ENCODE assay signal across 8 mouse cellular contexts in genomic region chr7:74012858-74013600, GRCm38 (mm10). TPM values are rescaled to one million over a fixed set of nuclear protein-coding genes. Genes with fewer than 3 reads are reported as not detected.
DNase-seq lines count a peak whose midpoint lies in the region; ATAC-seq and TF ChIP-seq lines count a peak whose summit lies in the region.

No protein-coding gene starts in this region.

- TF ChIP-seq POLR2A in thymus, adult 2 months (IDR thresholded peaks at IDR 0.05; ENCODE audit: control insufficient read depth, extremely low read depth, insufficient read depth, low read length, poor library complexity), result no peak

- DNase-seq in left cerebral cortex, adult 2 months (ENCODE audit: extremely low spot score in 1 of 2, low spot score in 2 of 2), result peak in 1 of 2 experiments; percentile 22
- no peak for DNase-seq in left cerebral cortex, postnatal 25 days (ENCODE audit: low spot score in 2 of 2)
- peak; percentile 10 to 12 for DNase-seq in adrenal gland, postnatal 36 days
- peak; percentile 63 for DNase-seq in forebrain, postnatal 0 days
- DNase-seq in thymus, adult 2 months, result no peak
- DNase-seq in right cerebral cortex, adult 18-20 months, result no peak

- no peaks in the 10 kb centered on the region for H3K9me3 ChIP-seq in forebrain, postnatal 0 days (ENCODE audit: low read length)
- no peaks in the 10 kb centered on the region for H3K9me3 ChIP-seq in limb, embryonic 13.5 days
- H3K9me3 ChIP-seq in neural tube, embryonic 12.5 days, result no peaks in the 10 kb centered on the region

- ATAC-seq in forebrain, postnatal 0 days, result peak; percentile 61
- ATAC-seq in limb, embryonic 13.5 days (ENCODE audit: low FRiP score, low read depth), result peak; percentile 32
- ATAC-seq in neural tube, embryonic 12.5 days (ENCODE audit: low FRiP score, low read depth), result peak; percentile 54

- intact Hi-C loops in left cerebral cortex, adult 2 months (cut with DNase I), result loop anchor here (5.0 kb wide), 1 partner anchor 91 kb away; no protein-coding TSS in a partner anchor
- intact Hi-C loops in left cerebral cortex, postnatal 25 days (cut with DNase I), result no loop called here

- WGBS in forebrain, postnatal 0 days, result 4% methylated on average over 59 of the region's 70 CpGs
- under 1% methylated on average over 59 of the region's 70 CpGs for WGBS in limb, embryonic 13.5 days
- WGBS in neural tube, embryonic 12.5 days, result under 1% methylated on average over 69 of the region's 70 CpGs
- under 1% methylated on average over 70 of the region's 70 CpGs for WGBS in thymus, adult 2 months

- H3K9ac ChIP-seq in forebrain, postnatal 0 days, result peak overlapping the region; percentile 99
- H3K9ac ChIP-seq in limb, embryonic 13.5 days, result peak overlapping the region; percentile 84
- peak overlapping the region; percentile 98 for H3K9ac ChIP-seq in neural tube, embryonic 12.5 days

- H3K4me1 ChIP-seq in forebrain, postnatal 0 days (ENCODE audit: insufficient read depth), result peaks cover 18% of the 10 kb centered on the region
- peaks cover 22% of the 10 kb centered on the region for H3K4me1 ChIP-seq in limb, embryonic 13.5 days
- H3K4me1 ChIP-seq in neural tube, embryonic 12.5 days, result peaks cover 50% of the 10 kb centered on the region
- no peaks in the 10 kb centered on the region for H3K4me1 ChIP-seq in thymus, adult 2 months (replicated peaks; ENCODE audit: control insufficient read depth, insufficient read depth, low read length)

- no peak overlapping the region for H3K27ac ChIP-seq in left cerebral cortex, adult 2 months
- H3K27ac ChIP-seq in forebrain, postnatal 0 days (ENCODE audit: low read depth, low read length), result peak overlapping the region; percentile 96
- H3K27ac ChIP-seq in limb, embryonic 13.5 days, result peak overlapping the region; percentile 87
- H3K27ac ChIP-seq in neural tube, embryonic 12.5 days, result peak overlapping the region; percentile 91
- no peak overlapping the region for H3K27ac ChIP-seq in thymus, adult 2 months (ENCODE audit: control insufficient read depth, insufficient read depth, low read length)

- H3K4me2 ChIP-seq in forebrain, postnatal 0 days (ENCODE audit: low read depth), result peak overlapping the region; percentile 79
- H3K4me2 ChIP-seq in limb, embryonic 13.5 days (replicated peaks), result peak overlapping the region; percentile 86
- peak overlapping the region; percentile 65 for H3K4me2 ChIP-seq in neural tube, embryonic 12.5 days (replicated peaks)

- peak overlapping the region; percentile 51 for H3K4me3 ChIP-seq in left cerebral cortex, adult 2 months
- peak overlapping the region; percentile 89 for H3K4me3 ChIP-seq in forebrain, postnatal 0 days (ENCODE audit: low read depth, low read length)
- peak overlapping the region; percentile 85 for H3K4me3 ChIP-seq in limb, embryonic 13.5 days
- H3K4me3 ChIP-seq in neural tube, embryonic 12.5 days, result peak overlapping the region; percentile 92
- H3K4me3 ChIP-seq in thymus, adult 2 months (ENCODE audit: control insufficient read depth, insufficient read depth, low read length), result no peak overlapping the region; the same call in 1 of the 2 replicates

- H3K36me3 ChIP-seq in forebrain, postnatal 0 days (ENCODE audit: insufficient read depth), result no peaks in the 10 kb centered on the region
- no peaks in the 10 kb centered on the region for H3K36me3 ChIP-seq in limb, embryonic 13.5 days
- H3K36me3 ChIP-seq in neural tube, embryonic 12.5 days, result no peaks in the 10 kb centered on the region
- H3K36me3 ChIP-seq in thymus, adult 2 months (ENCODE audit: control insufficient read depth, insufficient read depth, low read length), result no peaks in the 10 kb centered on the region

- H3K27me3 ChIP-seq in forebrain, postnatal 0 days (ENCODE audit: insufficient read depth, low read length), result no peaks in the 10 kb centered on the region
- peaks cover 11% of the 10 kb centered on the region for H3K27me3 ChIP-seq in limb, embryonic 13.5 days
- 0 out of 2 replicates have a peak, but pooled peaks cover 5% of the 10 kb centered on the region for H3K27me3 ChIP-seq in neural tube, embryonic 12.5 days (replicated peaks)
- peaks cover 4% of the 10 kb centered on the region; the same call in 1 of the 2 replicates for H3K27me3 ChIP-seq in thymus, adult 2 months (ENCODE audit: control insufficient read depth, insufficient read depth, low read length)

- no peak for TF ChIP-seq CTCF in left cerebral cortex, adult 2 months (IDR thresholded peaks at IDR 0.05)
- TF ChIP-seq CTCF in forebrain, postnatal 0 days (IDR thresholded peaks at IDR 0.05; ENCODE audit: low read depth), result no peak
- TF ChIP-seq CTCF in thymus, adult 2 months (IDR thresholded peaks at IDR 0.05; ENCODE audit: borderline replicate concordance, control insufficient read depth, extremely low read depth, insufficient read depth, low read length, poor library complexity), result no peak

RNA-seq across cellular contexts. Expression of gene St8sia2, which starts 0.5 kb away (rescaled TPM):
- total RNA-seq in left cerebral cortex, adult 2 months (2021), result 1 to 10 TPM; 1.5 to 2.2 TPM
- 1 to 10 TPM; 1.9 to 2.4 TPM for total RNA-seq in left cerebral cortex, postnatal 25 days (2021)
- total RNA-seq in adrenal gland, postnatal 36 days (2021), result 1 to 10 TPM in 1 of 2 experiments, under 1 TPM in 1; 0.43 to 1.3 TPM
- 59.6 and 75.7 TPM in 2 replicates for total RNA-seq in forebrain, postnatal 0 days (2014; rRNA removed)
- 69.2 and 84.0 TPM in 2 replicates for polyA plus RNA-seq in forebrain, postnatal 0 days (2015; fragmentation: Nextera tagmentation; extraction: Ambion mirVana)
- 18.6 and 20.1 TPM in 2 replicates for polyA plus RNA-seq in limb, embryonic 13.5 days (2015; fragmentation: Nextera tagmentation; extraction: Ambion mirVana)
- polyA plus RNA-seq in neural tube, embryonic 12.5 days (2016; fragmentation: Nextera tagmentation; extraction: Ambion mirVana), result 46.5 and 56.4 TPM in 2 replicates
- 0.47 and 0.64 TPM in 2 replicates for polyA plus RNA-seq in thymus, adult 2 months (2012; rRNA removed)

Comparison
In these comparisons a context has a peak if more than half of its experiments do, and no peak if none do; other contexts are left out.
1. DNase-seq: peak in adrenal gland, postnatal 36 days (2 of 2) and forebrain, postnatal 0 days (single experiment); none in left cerebral cortex, postnatal 25 days (0 of 2), thymus, adult 2 months (single experiment) and right cerebral cortex, adult 18-20 months (single experiment).
2. H3K27ac ChIP-seq: peak in forebrain, postnatal 0 days (single experiment), limb, embryonic 13.5 days (single experiment) and neural tube, embryonic 12.5 days (single experiment); none in left cerebral cortex, adult 2 months (single experiment) and thymus, adult 2 months (single experiment).
3. RNA of gene St8sia2, which starts 0.5 kb away (total RNA-seq): 59.6 to 75.7 TPM in forebrain, postnatal 0 days; 1.9 to 2.4 TPM in left cerebral cortex, postnatal 25 days, 1.5 to 2.2 TPM in left cerebral cortex, adult 2 months and 0.43 to 1.3 TPM in adrenal gland, postnatal 36 days; every median in the first group is over 10 times any median in the second.
4. Peak in every context shown above with its lines, with median percentiles within 50 percentile points of each other: ATAC-seq, H3K4me2 ChIP-seq and H3K9ac ChIP-seq.